In the genomic region with DNA sequence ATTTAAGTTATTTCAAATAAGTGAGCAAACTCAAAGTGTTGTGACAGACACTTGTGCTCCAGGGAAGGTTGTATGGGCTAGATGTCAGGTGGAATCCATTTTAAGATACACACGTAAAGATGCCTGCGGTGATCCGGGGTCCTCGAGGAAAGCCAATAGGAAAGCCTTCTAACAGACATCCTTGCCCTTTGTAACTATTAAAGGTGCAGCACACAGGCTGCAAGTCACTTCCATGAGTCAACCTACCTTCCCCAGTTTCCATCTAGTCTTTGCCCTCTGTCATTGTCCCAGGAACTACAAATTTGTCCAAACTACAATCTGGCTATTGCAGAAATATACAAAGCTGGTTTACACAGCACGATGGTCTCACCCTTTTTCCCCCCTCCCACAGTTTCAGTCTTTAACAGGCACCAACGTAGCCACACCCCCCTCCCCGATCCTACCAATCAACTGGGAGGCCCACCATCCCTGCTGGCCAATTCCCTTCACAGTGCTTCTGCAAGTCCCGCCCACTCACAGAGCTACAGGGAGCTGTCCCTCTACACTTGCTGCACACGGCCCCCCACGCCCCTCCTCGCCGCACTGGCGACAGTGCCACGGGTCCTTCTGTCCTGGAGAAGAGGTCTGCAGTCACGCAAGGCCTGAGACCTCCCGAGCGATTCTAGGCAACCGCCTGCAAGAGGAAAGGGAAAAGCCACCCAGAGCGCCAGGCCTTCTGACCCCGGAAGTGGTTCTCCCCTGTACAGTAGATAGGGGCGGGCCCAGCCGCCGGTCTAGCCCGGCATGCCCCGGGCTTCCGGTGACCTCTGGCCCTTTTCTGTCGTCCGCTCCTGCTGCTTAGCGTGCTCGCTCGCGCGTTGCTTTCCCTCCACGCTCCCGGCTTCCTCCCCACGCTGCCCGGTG, we compare ENCODE assay signal across 8 mouse cellular contexts. TPM values are rescaled to one million over a fixed set of nuclear protein-coding genes. Genes with fewer than 3 reads are reported as not detected.
DNase-seq lines count a peak whose midpoint lies in the region; ATAC-seq and TF ChIP-seq lines count a peak whose summit lies in the region.

Gene Tomm70a (plus strand): TSS at position 791 of the 903 bp plus-strand sequence.

- TF ChIP-seq CTCF in lung, postnatal 0 days (IDR thresholded peaks at IDR 0.05): no peak; the same call in 1 of the 2 replicates

- DNase-seq in MN1 (ENCODE audit: low spot score): peak; percentile 90
- peak; percentile 97 for DNase-seq in cerebellum, adult 9-10 months
- peak; percentile 95 for DNase-seq in hindbrain, embryonic 10.5 days (ENCODE audit: low spot score)
- peak; percentile 98 for DNase-seq in layer of hippocampus, adult 9-11 months
- peak; percentile 98 for DNase-seq in lung, postnatal 0 days (ENCODE audit: low spot score)
- DNase-seq in ovary, postnatal 14 days (ENCODE audit: low spot score): peak; percentile 86
- DNase-seq in thymus, postnatal 14 days: peak; percentile 93

- TF ChIP-seq EP300 in lung, postnatal 0 days (IDR thresholded peaks at IDR 0.05): no peak

- H3K9me3 ChIP-seq in hindbrain, embryonic 10.5 days: no peaks in the 10 kb centered on the region
- no peaks in the 10 kb centered on the region for H3K9me3 ChIP-seq in lung, postnatal 0 days (ENCODE audit: low read length)

- no peaks in the 10 kb centered on the region for H3K27me3 ChIP-seq in hindbrain, embryonic 10.5 days (ENCODE audit: insufficient read depth, poor library complexity, severe bottlenecking)
- H3K27me3 ChIP-seq in lung, postnatal 0 days (replicated peaks; ENCODE audit: insufficient read depth, low read length): no peaks in the 10 kb centered on the region

- H3K4me3 ChIP-seq in hindbrain, embryonic 10.5 days: peak within 1 kb of the TSS; percentile 98
- H3K4me3 ChIP-seq in lung, postnatal 0 days (ENCODE audit: low read depth, low read length): peak within 1 kb of the TSS; percentile 99

- H3K4me1 ChIP-seq in hindbrain, embryonic 10.5 days (replicated peaks): peaks cover 16% of the 10 kb centered on the region
- H3K4me1 ChIP-seq in lung, postnatal 0 days (ENCODE audit: insufficient read depth, low read depth, low read length): peaks cover 10% of the 10 kb centered on the region; the same call in 1 of the 2 replicates

- peak within 1 kb of the TSS; percentile 94 for H3K9ac ChIP-seq in lung, postnatal 0 days (replicated peaks; ENCODE audit: low read depth)

- no peaks in the 10 kb centered on the region for H3K36me3 ChIP-seq in hindbrain, embryonic 10.5 days
- no peaks in the 10 kb centered on the region for H3K36me3 ChIP-seq in lung, postnatal 0 days (ENCODE audit: insufficient read depth, low read length)

- ATAC-seq in frontal cortex, adult (ENCODE audit: low TSS enrichment): peak; percentile 96
- ATAC-seq in lung, postnatal 0 days: peak; percentile 99

- H3K4me2 ChIP-seq in lung, postnatal 0 days (replicated peaks; ENCODE audit: low read depth, low read length): peak within 1 kb of the TSS; percentile 81

- WGBS in hindbrain, embryonic 10.5 days: under 1% methylated on average over 37 of the region's 37 CpGs
- 1% methylated on average over 33 of the region's 37 CpGs for WGBS in lung, postnatal 0 days

- H3K27ac ChIP-seq in hindbrain, embryonic 10.5 days: peak within 1 kb of the TSS; percentile 97
- peak within 1 kb of the TSS; percentile 95 for H3K27ac ChIP-seq in lung, postnatal 0 days (ENCODE audit: low read length)

RNA-seq across cellular contexts. Expression of gene Tomm70a, which starts in this region (rescaled TPM):
- 48.3 and 48.9 TPM in 2 replicates for polyA plus RNA-seq in hindbrain, embryonic 10.5 days (2016; fragmentation: Nextera tagmentation; extraction: Ambion mirVana)
- polyA plus RNA-seq in lung, postnatal 0 days (2015; fragmentation: Nextera tagmentation; extraction: Ambion mirVana): 17.2 and 17.7 TPM in 2 replicates

Comparison
In these comparisons a context has a peak if more than half of its experiments do, and no peak if none do; other contexts are left out.
1. Peak in every context shown above with its lines: DNase-seq, ATAC-seq, H3K4me3 ChIP-seq and H3K27ac ChIP-seq.